ENCODE assay signal across 26 mouse cellular contexts in genomic region chr6:114944456-114945438, GRCm38 (mm10). TPM values are rescaled to one million over a fixed set of nuclear protein-coding genes. Genes with fewer than 3 reads are reported as not detected.
DNase-seq lines count a peak whose midpoint lies in the region; ATAC-seq and TF ChIP-seq lines count a peak whose summit lies in the region.
"Had no signal": no experiment of that assay in that cellular context is flagged by ENCODE, and none has a peak within 500 bp of the region (broad histone marks: within the 10 kb centered on the region; RNA-seq: fewer than 3 reads in every experiment).

No protein-coding gene starts in this region.

- no peaks in the 10 kb centered on the region for H3K4me1 ChIP-seq in liver, postnatal 0 days (ENCODE audit: insufficient read depth)
- peaks cover 5% of the 10 kb centered on the region for H3K4me1 ChIP-seq in intestine, embryonic 15.5 days (replicated peaks)
- H3K4me1 ChIP-seq in small intestine, adult 2 months (ENCODE audit: control insufficient read depth, insufficient read depth, insufficient read length, low read length) = peaks cover 13% of the 10 kb centered on the region; the same call in 1 of the 2 replicates
- H3K4me1 ChIP-seq: forebrain, embryonic 10.5 days; forebrain, embryonic 13.5 days; heart, embryonic 10.5 days; heart, embryonic 13.5 days had no signal

- no peaks in the 10 kb centered on the region for H3K9me3 ChIP-seq in liver, postnatal 0 days (ENCODE audit: low read length)
- H3K9me3 ChIP-seq in intestine, embryonic 15.5 days = no peaks in the 10 kb centered on the region
- H3K9me3 ChIP-seq: forebrain, embryonic 10.5 days; forebrain, embryonic 13.5 days; heart, embryonic 10.5 days; heart, embryonic 13.5 days had no signal

- intact Hi-C loops in left cerebral cortex, postnatal 14 days (cut with DNase I) = no loop called here

- H3K9ac ChIP-seq in liver, postnatal 0 days (replicated peaks) = no peak overlapping the region
- H3K9ac ChIP-seq in intestine, embryonic 15.5 days = no peak overlapping the region
- H3K9ac ChIP-seq: forebrain, embryonic 13.5 days; heart, embryonic 13.5 days had no signal

- ATAC-seq in liver, postnatal 0 days = peak; percentile 60
- peak; percentile 91 for ATAC-seq in intestine, embryonic 15.5 days
- ATAC-seq: activated CD4-positive, CD25-positive, alpha-beta regulatory T cell, adult 4 months; CD4-positive, CD25-positive, alpha-beta regulatory T cell, adult 4 months; forebrain, embryonic 13.5 days; forebrain, embryonic 16.5 days; hindbrain, embryonic 16.5 days had no signal

- no peaks in the 10 kb centered on the region for H3K27me3 ChIP-seq in liver, postnatal 0 days (ENCODE audit: insufficient read depth, low read length)
- no peaks in the 10 kb centered on the region for H3K27me3 ChIP-seq in intestine, embryonic 15.5 days (replicated peaks)
- H3K27me3 ChIP-seq in small intestine, adult 2 months (ENCODE audit: control insufficient read depth, insufficient read depth, low read length) = no peaks in the 10 kb centered on the region
- H3K27me3 ChIP-seq: forebrain, embryonic 13.5 days; heart, embryonic 13.5 days had no signal

- TF ChIP-seq EP300 in liver, postnatal 0 days (IDR thresholded peaks at IDR 0.05; ENCODE audit: low read depth) = no peak

- no peak for TF ChIP-seq CTCF in liver, postnatal 0 days (IDR thresholded peaks at IDR 0.05; ENCODE audit: low read depth)
- TF ChIP-seq CTCF in small intestine, adult 2 months (IDR thresholded peaks at IDR 0.05; ENCODE audit: extremely low read depth, insufficient read length, insufficient replicate concordance, low read depth, low read length) = no peak

- DNase-seq in liver, postnatal 0 days = no peak
- DNase-seq in liver (no peak), ZHBTc4 (ENCODE audit: low read depth, low spot score) (peak; percentile 35)
- DNase-seq in cerebellum, postnatal 14 days = no peak
- no peak for DNase-seq in left cerebral cortex, postnatal 14 days (ENCODE audit: low spot score in 2 of 2)
- DNase-seq: adrenal gland, postnatal 10 days; adrenal gland, postnatal 36 days; cerebellum, adult 11 months; cerebellum, adult 2 months; cerebellum, adult 9-11 months; cerebellum, postnatal 36 days; gastrocnemius, postnatal 10 days; gastrocnemius, postnatal 36 days; heart, adult 2 months; heart, postnatal 14 days; heart, postnatal 4 days had no signal

- no peak for TF ChIP-seq POLR2A in small intestine, adult 2 months (IDR thresholded peaks at IDR 0.05; ENCODE audit: low read depth, low read length)

- no peak overlapping the region for H3K4me3 ChIP-seq in liver, postnatal 0 days (ENCODE audit: low read depth, low read length)
- H3K4me3 ChIP-seq in intestine, embryonic 15.5 days (replicated peaks) = no peak overlapping the region
- H3K4me3 ChIP-seq in small intestine, adult 2 months (ENCODE audit: low read depth, low read length) = no peak overlapping the region; the same call in 1 of the 2 replicates
- H3K4me3 ChIP-seq: forebrain, embryonic 10.5 days; forebrain, embryonic 13.5 days; heart, adult 2 months; heart, embryonic 10.5 days; heart, embryonic 13.5 days had no signal

- H3K4me2 ChIP-seq in liver, postnatal 0 days (ENCODE audit: low read depth, low read length) = no peak overlapping the region
- no peak overlapping the region for H3K4me2 ChIP-seq in intestine, embryonic 15.5 days (replicated peaks)
- H3K4me2 ChIP-seq: forebrain, embryonic 13.5 days; heart, embryonic 13.5 days had no signal

- no peak overlapping the region for H3K27ac ChIP-seq in liver, postnatal 0 days (ENCODE audit: low read depth)
- peak overlapping the region; percentile 55 for H3K27ac ChIP-seq in intestine, embryonic 15.5 days
- peak overlapping the region; percentile 90 for H3K27ac ChIP-seq in small intestine, adult 2 months (ENCODE audit: insufficient read depth, low read depth, low read length)
- H3K27ac ChIP-seq: forebrain, embryonic 10.5 days; forebrain, embryonic 13.5 days; heart, adult 2 months; heart, embryonic 10.5 days; heart, embryonic 13.5 days had no signal

- H3K36me3 ChIP-seq in liver, postnatal 0 days (replicated peaks; ENCODE audit: insufficient read depth, low read length) = no peaks in the 10 kb centered on the region
- H3K36me3 ChIP-seq in intestine, embryonic 15.5 days = no peaks in the 10 kb centered on the region
- H3K36me3 ChIP-seq in small intestine, adult 2 months (ENCODE audit: control insufficient read depth, insufficient read depth, low read length) = 0 out of 2 replicates have a peak, but pooled peaks cover 2% of the 10 kb centered on the region
- H3K36me3 ChIP-seq: forebrain, embryonic 10.5 days; heart, embryonic 10.5 days; heart, embryonic 13.5 days had no signal

- WGBS in liver, postnatal 0 days (ENCODE audit: insufficient replicate concordance) = 74% methylated on average over 14 of the region's 14 CpGs
- WGBS in intestine, embryonic 15.5 days = 58% methylated on average over 14 of the region's 14 CpGs
- 38% methylated on average over 14 of the region's 14 CpGs for WGBS in small intestine, adult 2 months

RNA-seq across cellular contexts. Expression of gene Vgll4, which starts 25.0 kb away (rescaled TPM):
- 11.9 and 14.7 TPM in 2 replicates for polyA plus RNA-seq in liver, postnatal 0 days (2015; fragmentation: Nextera tagmentation; extraction: Ambion mirVana)
- 74.8 and 76.0 TPM in 2 replicates for polyA plus RNA-seq in intestine, embryonic 15.5 days (2015; fragmentation: Nextera tagmentation; extraction: Ambion mirVana)
- polyA plus RNA-seq in small intestine, adult 2 months (2012; rRNA removed) = 35.8 and 48.1 TPM in 2 replicates
- total RNA-seq in left cerebral cortex, postnatal 14 days (2021) = 10 to 100 TPM; 48.0 to 53.4 TPM
